Mouse (Mus musculus): Measurements from ENCODE around the gene Csrnp1. TPM values are rescaled to one million over a fixed set of nuclear protein-coding genes. Genes with fewer than 3 reads are reported as not detected.

Csrnp1 gene
- polyA plus RNA-seq, 1 experiment from 2014 or later: 1.7 TPM

DNA sequence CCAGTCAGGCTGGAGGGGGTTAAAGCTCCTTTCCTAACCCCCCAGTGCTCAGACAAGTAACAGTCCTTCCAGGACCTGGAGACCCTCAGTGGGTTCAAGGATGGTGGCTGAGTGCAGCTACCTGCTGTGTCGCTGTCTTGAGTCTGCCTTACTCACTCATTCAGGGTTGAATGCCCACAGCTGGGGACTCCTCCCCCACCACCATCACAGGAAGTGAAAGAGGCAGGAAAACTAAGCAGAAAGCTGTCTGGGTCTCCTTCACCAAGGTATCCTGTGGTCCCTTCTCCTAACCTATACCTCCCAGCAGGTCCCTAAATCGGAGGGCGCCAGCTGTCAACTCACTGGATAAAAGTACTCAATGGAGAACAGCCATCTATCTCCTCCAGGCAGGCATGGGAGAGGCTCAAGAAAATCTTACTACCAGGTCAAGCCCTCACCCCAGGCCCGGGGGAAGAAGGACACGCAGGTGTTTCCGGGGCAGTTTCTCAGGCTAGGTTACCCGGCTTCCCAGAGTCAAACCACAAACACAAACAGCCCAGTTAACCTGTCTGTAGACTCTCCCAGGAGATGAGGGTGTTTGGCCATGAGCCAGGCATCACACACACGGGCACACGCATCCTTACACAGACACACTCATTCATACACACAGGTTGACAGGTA, 6.2 kb downstream of the Csrnp1 start:
- DNase-seq (ENCODE audit: low spot score) (no peak), ATAC-seq (ENCODE audit: low read depth) (no peak)
- Histone ChIP-seq H3K4me3 (ENCODE audit: low read depth, low read length) (no peak overlapping the region), H3K4me1 (ENCODE audit: control insufficient read depth, insufficient read depth, low read length) (peaks cover 56% of the 10 kb centered on the region), H3K4me2 (ENCODE audit: low read depth, low read length) (no peak overlapping the region), H3K27me3 (replicated peaks; ENCODE audit: control insufficient read depth, insufficient read depth, low read length) (no peaks in the 10 kb centered on the region), H3K27ac (replicated peaks; ENCODE audit: low read depth, low read length) (no peak overlapping the region), H3K9ac (ENCODE audit: low read depth, low read length) (no peak overlapping the region), H3K36me3 (ENCODE audit: control insufficient read depth, insufficient read depth, low read length) (peaks cover 15% of the 10 kb centered on the region), H3K9me3 (ENCODE audit: control insufficient read depth, low read length) (no peaks in the 10 kb centered on the region)
- WGBS: 39% methylated on average over 9 of the region's 9 CpGs

DNA sequence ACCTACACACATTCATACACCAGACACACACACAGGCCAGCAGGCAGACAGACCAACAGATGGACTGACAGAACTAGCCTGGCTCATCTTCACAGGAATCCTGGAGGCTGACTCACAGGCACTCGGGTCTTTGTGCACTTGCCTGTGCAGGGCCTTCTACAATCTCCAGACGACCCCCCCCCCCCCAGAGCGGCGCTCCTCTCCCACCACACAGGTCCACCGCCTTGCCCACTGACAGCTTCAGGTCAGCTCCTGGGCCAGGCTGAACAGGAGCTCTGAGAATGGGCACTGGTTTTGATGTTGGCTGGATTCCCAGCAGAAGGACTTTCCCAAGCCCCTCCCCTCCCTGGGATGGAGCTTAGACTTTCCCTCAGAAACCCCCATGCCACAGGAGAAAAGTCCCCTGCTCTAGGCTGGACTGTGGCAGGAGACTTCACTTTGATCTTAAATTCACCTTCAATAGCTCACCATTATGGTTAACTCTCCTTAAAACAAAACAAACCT, 6.8 kb downstream of the Csrnp1 start:
- Histone ChIP-seq H3K9me3 (ENCODE audit: control insufficient read depth, low read length) (no peaks in the 10 kb centered on the region), H3K4me2 (ENCODE audit: low read depth, low read length) (no peak overlapping the region), H3K27ac (replicated peaks; ENCODE audit: low read depth, low read length) (no peak overlapping the region), H3K36me3 (ENCODE audit: control insufficient read depth, insufficient read depth, low read length) (peaks cover 21% of the 10 kb centered on the region), H3K9ac (ENCODE audit: low read depth, low read length) (no peak overlapping the region), H3K27me3 (replicated peaks; ENCODE audit: control insufficient read depth, insufficient read depth, low read length) (no peaks in the 10 kb centered on the region), H3K4me1 (ENCODE audit: control insufficient read depth, insufficient read depth, low read length) (peaks cover 53% of the 10 kb centered on the region), H3K4me3 (ENCODE audit: low read depth, low read length) (no peak overlapping the region)
- no peak for DNase-seq (ENCODE audit: low spot score)
- ATAC-seq (ENCODE audit: low read depth): no peak
- 43% methylated on average over 4 of the region's 5 CpGs for WGBS

DNA sequence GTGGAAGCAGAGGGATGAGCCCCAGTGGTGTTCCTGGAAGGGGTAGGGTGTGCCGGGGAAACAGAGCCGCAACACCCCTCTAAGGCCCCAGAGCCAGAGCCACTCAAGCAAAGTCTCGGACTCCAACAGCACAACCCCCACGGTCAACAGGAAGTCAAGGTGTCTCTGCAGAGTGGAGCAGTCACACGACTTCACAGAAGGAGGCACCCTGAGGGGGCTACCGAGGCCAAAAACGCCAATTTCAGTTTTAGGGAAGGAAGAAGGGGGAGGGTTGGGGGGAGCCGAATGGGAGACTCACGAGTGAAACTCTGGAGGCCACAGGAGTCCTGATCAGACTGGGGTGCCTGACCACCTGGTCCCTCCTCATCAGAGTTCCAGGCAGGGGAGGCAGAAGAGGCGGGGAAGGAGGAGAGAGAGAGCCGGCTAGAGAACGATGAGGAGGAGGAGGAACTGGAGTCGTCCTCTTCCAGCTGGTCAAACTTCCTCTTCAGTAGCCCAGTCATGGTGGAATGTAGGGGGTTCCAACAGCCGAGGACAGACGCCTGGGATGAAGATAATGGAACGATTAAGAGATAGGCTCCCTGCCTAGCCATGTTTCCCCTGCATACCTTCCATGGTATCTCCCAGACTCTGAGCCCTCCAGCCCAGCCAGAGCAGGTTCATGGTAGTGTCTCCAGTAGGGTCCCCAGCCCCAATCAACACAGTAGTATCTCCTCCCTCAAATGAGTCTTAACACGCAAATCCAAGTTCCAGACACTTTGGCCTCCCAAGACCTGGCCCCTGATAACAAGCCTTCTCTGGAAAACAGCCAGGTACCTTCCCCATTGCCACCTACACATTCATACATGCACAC, 7.5 kb downstream of the Csrnp1 start:
- ATAC-seq (ENCODE audit: low read depth): no peak
- H3K36me3 ChIP-seq (ENCODE audit: control insufficient read depth, insufficient read depth, low read length): peaks cover 26% of the 10 kb centered on the region
- no peak overlapping the region for H3K9ac ChIP-seq (ENCODE audit: low read depth, low read length)
- H3K27me3 ChIP-seq (replicated peaks; ENCODE audit: control insufficient read depth, insufficient read depth, low read length): no peaks in the 10 kb centered on the region
- H3K9me3 ChIP-seq (ENCODE audit: control insufficient read depth, low read length): no peaks in the 10 kb centered on the region
- H3K4me1 ChIP-seq (ENCODE audit: control insufficient read depth, insufficient read depth, low read length): peaks cover 47% of the 10 kb centered on the region
- 0 out of 2 replicates have a peak overlapping the region, but pooled peaks have one; percentile 0 for H3K4me2 ChIP-seq (ENCODE audit: low read depth, low read length)
- no peak overlapping the region for H3K27ac ChIP-seq (replicated peaks; ENCODE audit: low read depth, low read length)
- no peak overlapping the region for H3K4me3 ChIP-seq (ENCODE audit: low read depth, low read length)
- DNase-seq (ENCODE audit: low spot score): no peak
- WGBS: 40% methylated on average over 17 of the region's 17 CpGs

DNA sequence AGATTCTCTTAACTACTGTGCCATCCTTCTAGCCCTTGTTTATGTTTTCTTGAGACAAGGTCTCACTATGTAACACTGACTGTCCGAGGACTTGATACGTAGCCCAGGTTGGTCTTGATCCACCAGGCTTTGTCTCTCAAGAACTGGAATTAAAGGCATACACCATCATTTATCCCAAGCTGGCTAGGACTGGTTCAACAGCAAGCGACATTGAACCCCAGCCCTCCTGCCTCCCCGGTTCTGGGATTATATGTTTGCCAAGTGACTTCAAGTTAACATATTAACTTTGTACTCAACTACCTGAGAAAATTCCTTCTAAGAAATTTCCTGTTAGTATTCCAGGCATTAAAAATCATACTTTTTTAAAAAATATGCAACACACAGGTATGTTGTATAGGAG, 9.2 kb downstream of the Csrnp1 start:
- Histone ChIP-seq H3K4me2 (ENCODE audit: low read depth, low read length) (no peak overlapping the region), H3K9me3 (ENCODE audit: control insufficient read depth, low read length) (no peaks in the 10 kb centered on the region), H3K27ac (replicated peaks; ENCODE audit: low read depth, low read length) (no peak overlapping the region), H3K4me3 (ENCODE audit: low read depth, low read length) (no peak overlapping the region), H3K27me3 (replicated peaks; ENCODE audit: control insufficient read depth, insufficient read depth, low read length) (no peaks in the 10 kb centered on the region), H3K4me1 (ENCODE audit: control insufficient read depth, insufficient read depth, low read length) (peaks cover 36% of the 10 kb centered on the region), H3K36me3 (ENCODE audit: control insufficient read depth, insufficient read depth, low read length) (peaks cover 35% of the 10 kb centered on the region), H3K9ac (ENCODE audit: low read depth, low read length) (no peak overlapping the region)
- 95% methylated on average over 4 of the region's 4 CpGs for WGBS
- ATAC-seq (ENCODE audit: low read depth) (no peak), DNase-seq (ENCODE audit: low spot score) (no peak)

DNA sequence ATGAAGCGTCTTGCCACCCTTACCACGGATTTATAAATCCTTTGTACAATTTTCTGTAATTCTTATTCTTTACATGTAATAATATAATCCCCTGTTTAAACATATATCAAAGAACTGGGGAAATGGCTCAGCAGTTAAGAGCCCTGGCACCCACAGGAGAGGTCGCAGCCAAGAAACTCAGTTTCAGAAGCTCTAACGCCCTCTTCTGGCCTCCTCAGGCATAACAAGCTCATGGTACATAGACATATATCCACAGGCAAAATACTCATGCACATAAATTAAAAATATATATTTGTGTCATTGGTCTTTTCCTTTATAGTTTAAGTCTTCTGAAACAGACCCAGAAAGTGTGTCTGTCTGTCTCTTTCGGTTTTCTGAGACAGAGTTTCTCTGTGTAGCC, 9.8 kb downstream of the Csrnp1 start:
- peaks cover 32% of the 10 kb centered on the region for H3K4me1 ChIP-seq (ENCODE audit: control insufficient read depth, insufficient read depth, low read length)
- H3K4me2 ChIP-seq (ENCODE audit: low read depth, low read length): no peak overlapping the region
- ATAC-seq (ENCODE audit: low read depth) (no peak), DNase-seq (ENCODE audit: low spot score) (no peak)
- no peak overlapping the region for H3K27ac ChIP-seq (replicated peaks; ENCODE audit: low read depth, low read length)
- H3K9me3 ChIP-seq (ENCODE audit: control insufficient read depth, low read length): no peaks in the 10 kb centered on the region
- no peaks in the 10 kb centered on the region for H3K27me3 ChIP-seq (replicated peaks; ENCODE audit: control insufficient read depth, insufficient read depth, low read length)
- 79% methylated on average over 5 of the region's 5 CpGs for WGBS
- H3K4me3 ChIP-seq (ENCODE audit: low read depth, low read length): no peak overlapping the region
- H3K36me3 ChIP-seq (ENCODE audit: control insufficient read depth, insufficient read depth, low read length): peaks cover 35% of the 10 kb centered on the region
- no peak overlapping the region for H3K9ac ChIP-seq (ENCODE audit: low read depth, low read length)

DNA sequence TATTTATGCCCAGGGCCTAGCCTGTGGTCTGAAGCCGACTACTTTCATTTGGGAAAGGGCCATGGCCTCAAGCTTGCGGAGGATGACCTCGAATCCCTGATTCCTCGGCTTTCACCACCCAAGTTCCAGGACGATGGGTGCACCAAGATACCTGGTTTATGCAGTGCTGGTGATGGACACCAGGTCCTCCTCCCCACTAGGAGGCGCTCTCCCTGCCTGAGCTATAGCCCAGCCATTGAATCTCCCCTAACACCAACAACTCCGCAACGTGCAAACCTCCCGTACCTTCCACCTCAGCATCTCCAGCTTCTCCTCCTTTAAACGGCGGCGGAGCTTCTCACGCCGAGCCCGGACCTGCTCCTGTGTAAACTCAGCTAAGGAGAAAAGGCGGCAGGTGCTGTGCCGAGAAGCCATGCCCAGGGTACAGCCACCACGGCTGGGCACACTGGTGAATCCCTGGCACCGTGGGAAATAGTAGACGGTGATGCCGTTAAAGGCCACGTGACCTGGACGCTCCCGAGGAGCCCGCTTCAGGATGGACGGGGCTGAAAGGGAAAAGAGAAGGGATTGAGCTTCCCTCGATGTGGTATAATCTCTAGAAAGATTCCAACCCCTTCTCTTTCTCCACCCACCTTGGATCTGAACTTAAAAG, 10.5 kb downstream of the Csrnp1 start:
- Histone ChIP-seq H3K36me3 (ENCODE audit: control insufficient read depth, insufficient read depth, low read length) (peaks cover 35% of the 10 kb centered on the region), H3K9me3 (ENCODE audit: control insufficient read depth, low read length) (no peaks in the 10 kb centered on the region), H3K27me3 (replicated peaks; ENCODE audit: control insufficient read depth, insufficient read depth, low read length) (no peaks in the 10 kb centered on the region), H3K4me3 (ENCODE audit: low read depth, low read length) (no peak overlapping the region), H3K4me2 (ENCODE audit: low read depth, low read length) (no peak overlapping the region), H3K4me1 (ENCODE audit: control insufficient read depth, insufficient read depth, low read length) (peaks cover 31% of the 10 kb centered on the region), H3K9ac (ENCODE audit: low read depth, low read length) (no peak overlapping the region), H3K27ac (replicated peaks; ENCODE audit: low read depth, low read length) (no peak overlapping the region)
- DNase-seq (ENCODE audit: low spot score) (no peak), ATAC-seq (ENCODE audit: low read depth) (no peak)
- 93% methylated on average over 27 of the region's 27 CpGs for WGBS

DNA sequence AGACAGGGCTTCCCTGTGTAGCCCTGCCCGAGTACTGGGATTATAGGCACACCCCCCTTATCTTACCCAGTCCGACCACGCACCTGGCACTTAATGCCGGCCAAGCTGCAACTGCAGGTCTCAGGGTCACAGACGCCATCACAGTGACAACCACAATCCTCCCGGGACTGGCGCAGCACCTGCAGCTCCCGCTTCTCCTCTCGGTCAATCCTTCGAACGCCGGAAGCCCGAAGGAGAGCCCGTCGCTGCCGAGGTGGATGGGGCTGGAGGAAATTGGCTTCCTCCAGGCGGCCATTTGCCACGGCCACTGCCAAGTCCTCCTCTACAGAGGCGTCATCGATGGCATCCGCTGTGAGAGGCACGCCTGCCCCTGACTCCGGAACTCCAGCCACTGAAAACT, 11.2 kb downstream of the Csrnp1 start:
- WGBS: 93% methylated on average over 23 of the region's 23 CpGs
- ATAC-seq (ENCODE audit: low read depth) (no peak), DNase-seq (ENCODE audit: low spot score) (no peak)
- Histone ChIP-seq H3K4me3 (ENCODE audit: low read depth, low read length) (no peak overlapping the region), H3K9me3 (ENCODE audit: control insufficient read depth, low read length) (no peaks in the 10 kb centered on the region), H3K9ac (ENCODE audit: low read depth, low read length) (no peak overlapping the region), H3K27ac (replicated peaks; ENCODE audit: low read depth, low read length) (no peak overlapping the region), H3K36me3 (ENCODE audit: control insufficient read depth, insufficient read depth, low read length) (peaks cover 35% of the 10 kb centered on the region), H3K27me3 (replicated peaks; ENCODE audit: control insufficient read depth, insufficient read depth, low read length) (no peaks in the 10 kb centered on the region), H3K4me1 (ENCODE audit: control insufficient read depth, insufficient read depth, low read length) (peaks cover 24% of the 10 kb centered on the region), H3K4me2 (ENCODE audit: low read depth, low read length) (no peak overlapping the region)

DNA sequence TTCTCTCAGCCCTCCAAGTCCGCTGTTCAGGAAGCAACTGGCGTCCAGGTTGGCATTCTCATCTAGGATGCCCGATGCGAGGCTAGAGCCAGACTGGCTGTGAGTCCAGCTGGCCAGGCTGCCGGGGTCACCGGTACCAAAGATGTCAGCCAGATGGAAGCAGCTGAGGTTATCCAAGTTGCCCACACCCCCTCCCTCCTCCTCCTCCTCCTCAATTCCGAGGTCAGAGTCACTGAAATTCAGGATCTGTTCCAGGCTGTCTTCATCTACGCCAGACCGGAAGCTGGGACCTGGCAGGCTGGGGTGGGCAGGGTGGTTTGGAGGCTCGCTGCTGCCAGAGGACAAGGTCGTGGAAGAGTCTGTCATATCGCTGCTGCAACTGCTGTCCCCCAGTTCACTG, 11.9 kb downstream of the Csrnp1 start:
- H3K4me2 ChIP-seq (ENCODE audit: low read depth, low read length): no peak overlapping the region
- no peak for ATAC-seq (ENCODE audit: low read depth)
- no peaks in the 10 kb centered on the region for H3K27me3 ChIP-seq (replicated peaks; ENCODE audit: control insufficient read depth, insufficient read depth, low read length)
- WGBS: 83% methylated on average over 10 of the region's 12 CpGs
- H3K27ac ChIP-seq (replicated peaks; ENCODE audit: low read depth, low read length): no peak overlapping the region
- H3K36me3 ChIP-seq (ENCODE audit: control insufficient read depth, insufficient read depth, low read length): peaks cover 35% of the 10 kb centered on the region
- peaks cover 17% of the 10 kb centered on the region for H3K4me1 ChIP-seq (ENCODE audit: control insufficient read depth, insufficient read depth, low read length)
- no peak overlapping the region for H3K9ac ChIP-seq (ENCODE audit: low read depth, low read length)
- no peak overlapping the region for H3K4me3 ChIP-seq (ENCODE audit: low read depth, low read length)
- no peak for DNase-seq (ENCODE audit: low spot score)
- no peaks in the 10 kb centered on the region for H3K9me3 ChIP-seq (ENCODE audit: control insufficient read depth, low read length)

Measured in embryonic facial prominence, embryonic 14.5 days (tissue).